Mouse (Mus musculus) MEL (cell line): Measurements from ENCODE around the gene S100pbp. TPM values are rescaled to one million over a fixed set of nuclear protein-coding genes. Genes with fewer than 3 reads are reported as not detected.
A peak's percentile ranks its signal among the peaks of the same experiment; 100 is the strongest.

Experiments used
- DNase-seq: peaks from one replicate; pipeline ENCODE4 v3.0.0; 2011; ENCODE audit warnings: low read depth, low spot score
- H3K27ac ChIP-seq: 2 replicates; pipeline ENCODE4 v1.5.1; 2012; ENCODE audit warnings: low read depth, mild to moderate bottlenecking, control low read depth, low read length, moderate library complexity; ENCODE audit not compliant: control insufficient read depth
- H3K27me3 ChIP-seq, 2 experiments: fragments of 150-350 bp in 1 of 2; sonication (generic) in 1 of 2; 2 replicates each; pipeline ENCODE4 v1.6.1; 2012; ENCODE audit warnings: low read length in 2 of 2, mild to moderate bottlenecking in 2 of 2, improper control_type of control experiment in 1 of 2, moderate library complexity in 1 of 2; ENCODE audit not compliant: insufficient read depth in 2 of 2, control insufficient read depth in 1 of 2
- H3K36me3 ChIP-seq, 2 experiments: 2 replicates each; pipeline ENCODE4 v1.6.1; 2012 to 2014; ENCODE audit warnings: low read length in 2 of 2, improper control_type of control experiment in 1 of 2, inconsistent platforms in 1 of 2, mild to moderate bottlenecking in 1 of 2; ENCODE audit not compliant: insufficient read depth in 2 of 2, control insufficient read depth in 1 of 2
- H3K4me1 ChIP-seq, 2 experiments: fragments of 150-350 bp in 1 of 2; sonication (generic) in 1 of 2; 2 replicates each; pipeline ENCODE4 v1.6.1; 2012; ENCODE audit warnings: low read length in 2 of 2, improper control_type of control experiment in 1 of 2, mild to moderate bottlenecking in 1 of 2; ENCODE audit not compliant: insufficient read depth in 2 of 2, control insufficient read depth in 1 of 2
- H3K4me3 ChIP-seq, 2 experiments: fragments of 150-350 bp in 1 of 2; sonication (generic) in 1 of 2; 2 replicates each; pipeline ENCODE4 v1.5.1; 2012; ENCODE audit warnings: low read depth in 2 of 2, low read length in 2 of 2, mild to moderate bottlenecking in 2 of 2, moderate library complexity in 2 of 2, control low read depth in 1 of 2, improper control_type of control experiment in 1 of 2; ENCODE audit not compliant: control insufficient read depth in 1 of 2, insufficient read depth in 1 of 2
- H3K79me2 ChIP-seq: 2 replicates; pipeline ENCODE4 v1.6.1; 2012; ENCODE audit warnings: mild to moderate bottlenecking, low read length, moderate library complexity; ENCODE audit not compliant: control insufficient read depth, poor library complexity, insufficient read depth
- H3K9ac ChIP-seq: 2 replicates; pipeline ENCODE4 v1.6.1; 2012; ENCODE audit warnings: low read depth, mild to moderate bottlenecking, control low read depth, low read length, moderate library complexity; ENCODE audit not compliant: control insufficient read depth, poor library complexity, severe bottlenecking
- H3K9me3 ChIP-seq: fragments of 150-350 bp; sonication (generic); replicated peaks from 2 replicates; pipeline ENCODE4 v1.6.1; 2012; ENCODE audit warnings: mild to moderate bottlenecking, low read length, improper control_type of control experiment, moderate library complexity; ENCODE audit not compliant: insufficient read depth
- BHLHE40 ChIP-seq: IDR thresholded peaks from 2 replicates; pipeline ENCODE4 v1.6.1; 2012; ENCODE audit warnings: low read depth, mild to moderate bottlenecking, inconsistent platforms, low read length, improper control_type of control experiment, borderline replicate concordance
- CHD1 ChIP-seq: IDR thresholded peaks from 2 replicates; pipeline ENCODE4 v1.6.1; 2012; ENCODE audit warnings: low read depth, mild to moderate bottlenecking, inconsistent platforms, low read length, improper control_type of control experiment
- CHD2 ChIP-seq: IDR thresholded peaks from 2 replicates; pipeline ENCODE4 v1.6.1; 2011; ENCODE audit warnings: low read length, improper control_type of control experiment
- CTCF ChIP-seq, 3 experiments: IDR thresholded peaks in 2 of 3; conservative IDR thresholded peaks in 1 of 3; 2 replicates each; pipeline ENCODE4 v1.5.1; 2011 to 2012; ENCODE audit warnings: low read length in 3 of 3, low read depth in 2 of 3, mild to moderate bottlenecking in 2 of 3, improper control_type of control experiment in 1 of 3, inconsistent platforms in 1 of 3, mixed read lengths in 1 of 3, moderate library complexity in 1 of 3; ENCODE audit not compliant: control insufficient read depth in 1 of 3, insufficient read depth in 1 of 3, poor library complexity in 1 of 3, severe bottlenecking in 1 of 3
- E2F4 ChIP-seq: IDR thresholded peaks from 2 replicates; pipeline ENCODE4 v1.6.1; 2011; ENCODE audit warnings: low read depth, low read length, improper control_type of control experiment, borderline replicate concordance
- ELF1 ChIP-seq: IDR thresholded peaks from 2 replicates; pipeline ENCODE4 v1.6.1; 2014; ENCODE audit warnings: low read depth, mild to moderate bottlenecking, inconsistent platforms, low read length, improper control_type of control experiment, moderate library complexity
- EP300 ChIP-seq, 2 experiments: IDR thresholded peaks; 2 replicates each; pipeline ENCODE4 v1.6.1; 2011; ENCODE audit warnings: improper control_type of control experiment in 2 of 2, low read length in 2 of 2, low read depth in 1 of 2, mild to moderate bottlenecking in 1 of 2
- ETS1 ChIP-seq: IDR thresholded peaks from 2 replicates; pipeline ENCODE4 v1.6.1; 2012; ENCODE audit warnings: low read depth, mild to moderate bottlenecking, inconsistent platforms, low read length, improper control_type of control experiment, moderate library complexity
- GABPA ChIP-seq: IDR thresholded peaks from 2 replicates; pipeline ENCODE4 v1.6.1; 2012; ENCODE audit warnings: low read depth, mild to moderate bottlenecking, inconsistent platforms, low read length, improper control_type of control experiment, moderate library complexity
- GATA1 ChIP-seq: IDR thresholded peaks from 2 replicates; pipeline ENCODE4 v1.6.1; 2011; ENCODE audit warnings: low read depth, low read length, improper control_type of control experiment
- HCFC1 ChIP-seq: IDR thresholded peaks from 2 replicates; pipeline ENCODE4 v1.6.1; 2012; ENCODE audit warnings: low read depth, mild to moderate bottlenecking, inconsistent platforms, low read length, improper control_type of control experiment, moderate library complexity
- JUND ChIP-seq: IDR thresholded peaks from 2 replicates; pipeline ENCODE4 v1.6.1; 2011; ENCODE audit warnings: low read depth, mild to moderate bottlenecking, improper control_type of control experiment, low read length
- KAT2A ChIP-seq: conservative IDR thresholded peaks from 2 replicates; pipeline ENCODE4 v1.6.1; 2012; ENCODE audit warnings: low read depth, low read length, improper control_type of control experiment, inconsistent platforms
- MAFK ChIP-seq: IDR thresholded peaks from 2 replicates; pipeline ENCODE4 v1.6.1; 2011; ENCODE audit warnings: low read depth, mild to moderate bottlenecking, low read length, improper control_type of control experiment, borderline replicate concordance
- MAZ ChIP-seq: IDR thresholded peaks from 2 replicates; pipeline ENCODE4 v1.6.1; 2012; ENCODE audit warnings: low read depth, mild to moderate bottlenecking, inconsistent platforms, low read length, improper control_type of control experiment
- MEF2A ChIP-seq: IDR thresholded peaks from 2 replicates; pipeline ENCODE4 v1.6.1; 2014; ENCODE audit warnings: low read depth, mild to moderate bottlenecking, inconsistent platforms, low read length, improper control_type of control experiment; ENCODE audit not compliant: poor library complexity, insufficient replicate concordance, severe bottlenecking; ENCODE audit errors: extremely low read depth
- MXI1 ChIP-seq: IDR thresholded peaks from 2 replicates; pipeline ENCODE4 v1.6.1; 2011; ENCODE audit warnings: mild to moderate bottlenecking, low read depth, low read length, improper control_type of control experiment
- MYB ChIP-seq: IDR thresholded peaks from 2 replicates; pipeline ENCODE4 v1.6.1; 2011; ENCODE audit warnings: mild to moderate bottlenecking, low read depth, low read length, improper control_type of control experiment
- MYC ChIP-seq: IDR thresholded peaks from 2 replicates; pipeline ENCODE4 v1.6.1; 2011; ENCODE audit warnings: low read depth, mild to moderate bottlenecking, low read length, improper control_type of control experiment, moderate library complexity
- NRF1 ChIP-seq: IDR thresholded peaks from 2 replicates; pipeline ENCODE4 v1.6.1; 2014; ENCODE audit warnings: low read depth, mild to moderate bottlenecking, inconsistent platforms, low read length, improper control_type of control experiment, moderate library complexity; ENCODE audit not compliant: poor library complexity, insufficient read depth, severe bottlenecking
- POLR2AphosphoS2 ChIP-seq: IDR thresholded peaks from 2 replicates; pipeline ENCODE4 v1.6.1; 2011; ENCODE audit warnings: low read length, improper control_type of control experiment
- POLR2AphosphoS5 ChIP-seq: IDR thresholded peaks from 2 replicates; pipeline ENCODE4 v1.6.1; 2012; ENCODE audit warnings: low read depth, borderline replicate concordance, mild to moderate bottlenecking, inconsistent platforms, low read length, moderate library complexity, mixed read lengths
- RCOR1 ChIP-seq: IDR thresholded peaks from 2 replicates; pipeline ENCODE4 v1.6.1; 2012; ENCODE audit warnings: low read depth, mild to moderate bottlenecking, inconsistent platforms, low read length, improper control_type of control experiment
- SIN3A ChIP-seq: IDR thresholded peaks from 2 replicates; pipeline ENCODE4 v1.6.1; 2012; ENCODE audit warnings: low read length, improper control_type of control experiment, inconsistent platforms
- SMC3 ChIP-seq: IDR thresholded peaks from 2 replicates; pipeline ENCODE4 v1.6.1; 2011; ENCODE audit warnings: low read depth, low read length, improper control_type of control experiment
- TAL1 ChIP-seq: IDR thresholded peaks from 2 replicates; pipeline ENCODE4 v1.6.1; 2012; ENCODE audit warnings: mild to moderate bottlenecking, inconsistent platforms, low read length, moderate library complexity, mixed read lengths
- TCF12 ChIP-seq: IDR thresholded peaks from 2 replicates; pipeline ENCODE4 v1.6.1; 2014; ENCODE audit warnings: low read depth, mild to moderate bottlenecking, inconsistent platforms, low read length, improper control_type of control experiment, moderate library complexity
- UBTF ChIP-seq: IDR thresholded peaks from 2 replicates; pipeline ENCODE4 v1.6.1; 2012; ENCODE audit warnings: low read depth, mild to moderate bottlenecking, inconsistent platforms, low read length, improper control_type of control experiment, moderate library complexity, borderline replicate concordance; ENCODE audit not compliant: insufficient read depth
- USF1 ChIP-seq: IDR thresholded peaks from 2 replicates; pipeline ENCODE4 v1.6.1; 2014; ENCODE audit warnings: low read depth, mild to moderate bottlenecking, inconsistent platforms, low read length, improper control_type of control experiment, moderate library complexity
- USF2 ChIP-seq, 2 experiments: IDR thresholded peaks; 2 replicates each; pipeline ENCODE4 v1.6.1; 2011 to 2012; ENCODE audit warnings: improper control_type of control experiment in 2 of 2, low read length in 2 of 2, borderline replicate concordance in 1 of 2, inconsistent platforms in 1 of 2, low read depth in 1 of 2, mild to moderate bottlenecking in 1 of 2; ENCODE audit not compliant: insufficient read depth in 1 of 2
- ZC3H11A ChIP-seq: IDR thresholded peaks from 2 replicates; pipeline ENCODE4 v1.6.1; 2012; ENCODE audit warnings: low read depth, mild to moderate bottlenecking, inconsistent platforms, low read length, improper control_type of control experiment
- ZKSCAN1 ChIP-seq: IDR thresholded peaks from 2 replicates; pipeline ENCODE4 v1.6.1; 2012; ENCODE audit warnings: low read depth, mild to moderate bottlenecking, inconsistent platforms, low read length, improper control_type of control experiment, moderate library complexity
- ZMIZ1 ChIP-seq: IDR thresholded peaks from 2 replicates; pipeline ENCODE4 v1.6.1; 2012; ENCODE audit warnings: low read depth, mild to moderate bottlenecking, inconsistent platforms, low read length, improper control_type of control experiment, moderate library complexity
- ZNF384 ChIP-seq: IDR thresholded peaks from 2 replicates; pipeline ENCODE4 v1.6.1; 2012; ENCODE audit warnings: low read depth, mild to moderate bottlenecking, inconsistent platforms, low read length, improper control_type of control experiment
- polyA plus RNA-seq, 2 experiments: library from polyadenylated mRNA; stranded (reverse) in 1 of 2; unstranded in 1 of 2; fragments of >175 nt in 1 of 2; fragments of >200 nt in 1 of 2; gene quantifications; 2 replicates each; pipeline versions ENCODE4 v1.2.1 to v1.2.4; 2012; ENCODE audit warnings: low replicate concordance in 2 of 2, low read depth in 1 of 2; ENCODE audit not compliant: insufficient read length in 2 of 2, insufficient read depth in 1 of 2, missing spikeins in 1 of 2
- total RNA-seq: library from RNA; depleted of rRNA; stranded (reverse); fragments of 300-350 nt; gene quantifications from 2 replicates; pipeline ENCODE4 v1.2.3, GENCODE M21; 2012

Gene S100pbp
- total and polyA plus RNA-seq, 3 experiments = 11.6 to 28.3 TPM; not detected in 1

GRCm38 (mm10) chr4:129141560-129142438, 47.7 kb downstream of the S100pbp start:
- Histone ChIP-seq H3K4me3 (peak overlapping the region; percentile 9 to 13; a peak in 3 of 4 replicates), H3K9me3 (no peaks in the 10 kb centered on the region), H3K27me3 (no peaks in the 10 kb centered on the region), H3K4me1 (peaks cover 36 to 56% of the 10 kb centered on the region in 2 experiments), H3K9ac (peak overlapping the region; percentile 39), H3K27ac (peak overlapping the region; percentile 82), H3K36me3 (peaks cover 0 to 49% of the 10 kb centered on the region in 2 experiments; a peak in 2 of 4 replicates), H3K79me2 (peaks cover 2% of the 10 kb centered on the region; the same call in 1 of the 2 replicates)
- DNase-seq = peak; percentile 83
- TF ChIP-seq SMC3 = no peak
- peak; percentile 26 for TF ChIP-seq TAL1
- TF ChIP-seq CTCF (IDR thresholded peaks at IDR 0.05 in 2 of 3, conservative IDR thresholded peaks at IDR 0.05 in 1 of 3; ENCODE audit: control insufficient read depth in 1 of 3, insufficient read depth in 1 of 3, low read depth in 2 of 3, low read length in 3 of 3, poor library complexity in 1 of 3, severe bottlenecking in 1 of 3) = no peak
- TF ChIP-seq UBTF = no peak
- TF ChIP-seq GABPA = no peak
- TF ChIP-seq ETS1 = peak; percentile 91
- peak; percentile 81 for TF ChIP-seq MYC
- no peak for TF ChIP-seq POLR2AphosphoS2
- TF ChIP-seq NRF1 = no peak
- TF ChIP-seq MEF2A = no peak
- TF ChIP-seq MXI1 = peak; percentile 94
- TF ChIP-seq MAZ = peak; percentile 80; the same call in 1 of the 2 replicates
- no peak for TF ChIP-seq ZMIZ1
- 0 out of 2 replicates have a peak, but pooled peaks have one; percentile 5 for TF ChIP-seq MYB
- TF ChIP-seq BHLHE40 = peak; percentile 91
- 0 out of 2 replicates have a peak, but pooled peaks have one; percentile 44 for TF ChIP-seq HCFC1
- TF ChIP-seq E2F4 = no peak
- TF ChIP-seq RCOR1 = peak; percentile 95
- TF ChIP-seq TCF12 = peak; percentile 78
- TF ChIP-seq GATA1 = peak; percentile 32; the same call in 1 of the 2 replicates
- TF ChIP-seq CHD2 = no peak
- TF ChIP-seq KAT2A = 0 out of 2 replicates have a peak, but pooled peaks have one; percentile 18
- TF ChIP-seq EP300 (IDR thresholded peaks at IDR 0.05; ENCODE audit: low read depth in 1 of 2, low read length in 2 of 2) = peak; percentile 23 to 71; a peak in 3 of 4 replicates
- no peak for TF ChIP-seq ZC3H11A
- peak; percentile 87 for TF ChIP-seq SIN3A
- 0 out of 2 replicates have a peak, but pooled peaks have one; percentile 7 for TF ChIP-seq ELF1
- no peak for TF ChIP-seq MAFK
- TF ChIP-seq JUND = no peak
- TF ChIP-seq USF1 = no peak
- TF ChIP-seq POLR2AphosphoS5 = no peak
- no peak for TF ChIP-seq ZKSCAN1
- no peak for TF ChIP-seq USF2 (IDR thresholded peaks at IDR 0.05; ENCODE audit: borderline replicate concordance in 1 of 2, insufficient read depth in 1 of 2, low read depth in 1 of 2, low read length in 2 of 2)
- peak; percentile 66 for TF ChIP-seq ZNF384
- TF ChIP-seq CHD1 = no peak
